Mouse (Mus musculus) bone marrow macrophage, adult 2 months (primary cell): ENCODE data around the gene Cfap100.

ENCODE experiments used
- CTCF ChIP-seq: IDR thresholded peaks from 2 replicates; pipeline ENCODE4 v1.5.1; 2012; ENCODE audit warnings: low read depth, mild to moderate bottlenecking, low read length, moderate library complexity
- POLR2A ChIP-seq: IDR thresholded peaks from 2 replicates; pipeline ENCODE4 v1.6.1; 2012; ENCODE audit warnings: mild to moderate bottlenecking, low read depth, low read length, borderline replicate concordance

DNA sequence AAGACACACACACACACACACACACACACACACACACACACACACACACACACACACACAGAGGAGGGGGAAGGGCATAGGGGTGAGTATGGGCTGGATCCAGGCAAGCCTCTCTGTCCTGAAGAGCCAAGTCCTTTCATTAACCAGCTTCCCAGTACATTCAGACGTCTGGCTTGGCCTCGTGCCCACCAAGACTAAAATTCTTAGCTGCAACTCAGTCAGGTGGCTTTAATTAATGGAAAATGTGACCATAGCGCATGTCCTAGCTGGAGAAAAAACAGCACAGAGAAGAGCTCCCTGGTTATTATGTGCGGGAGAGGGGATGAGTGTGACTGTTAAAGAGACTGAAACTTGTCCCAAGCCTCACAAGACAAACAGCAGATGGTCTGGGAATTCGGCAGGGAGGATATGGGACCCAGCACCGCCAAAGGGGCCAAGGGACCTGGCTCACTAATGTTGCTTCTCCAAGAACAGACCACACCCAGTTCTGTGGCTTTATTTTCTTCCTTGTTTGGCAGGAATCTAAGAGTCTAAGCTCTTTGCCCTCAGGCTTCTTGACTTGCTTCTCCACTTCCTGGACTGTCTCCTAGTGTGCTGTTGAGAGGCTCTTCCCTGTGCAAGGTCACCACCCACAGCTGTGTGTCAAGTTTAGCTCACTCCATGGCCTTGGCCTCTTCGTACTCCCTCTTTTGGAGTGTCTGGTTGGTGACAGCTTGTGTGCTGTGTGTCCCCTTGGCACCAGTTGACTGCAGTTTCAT lies 68.4 kb downstream of the Cfap100 start:
- TF ChIP-seq CTCF (no peak), POLR2A (no peak)
